Mouse (Mus musculus) E14TG2a.4 (cell line): ENCODE measurements around the gene Ube2m.

Experiments
- CTCF ChIP-seq: conservative IDR thresholded peaks from 2 replicates; pipeline ENCODE4 v1.5.1; 2014; ENCODE audit warnings: low read length
- NANOG ChIP-seq: IDR thresholded peaks from 2 replicates; pipeline ENCODE4 v1.6.1; 2014; ENCODE audit warnings: borderline replicate concordance, low read length, mixed read lengths
- POU5F1 ChIP-seq: IDR thresholded peaks from 2 replicates; pipeline ENCODE4 v1.6.1; 2014; ENCODE audit warnings: low read length, borderline replicate concordance

DNA sequence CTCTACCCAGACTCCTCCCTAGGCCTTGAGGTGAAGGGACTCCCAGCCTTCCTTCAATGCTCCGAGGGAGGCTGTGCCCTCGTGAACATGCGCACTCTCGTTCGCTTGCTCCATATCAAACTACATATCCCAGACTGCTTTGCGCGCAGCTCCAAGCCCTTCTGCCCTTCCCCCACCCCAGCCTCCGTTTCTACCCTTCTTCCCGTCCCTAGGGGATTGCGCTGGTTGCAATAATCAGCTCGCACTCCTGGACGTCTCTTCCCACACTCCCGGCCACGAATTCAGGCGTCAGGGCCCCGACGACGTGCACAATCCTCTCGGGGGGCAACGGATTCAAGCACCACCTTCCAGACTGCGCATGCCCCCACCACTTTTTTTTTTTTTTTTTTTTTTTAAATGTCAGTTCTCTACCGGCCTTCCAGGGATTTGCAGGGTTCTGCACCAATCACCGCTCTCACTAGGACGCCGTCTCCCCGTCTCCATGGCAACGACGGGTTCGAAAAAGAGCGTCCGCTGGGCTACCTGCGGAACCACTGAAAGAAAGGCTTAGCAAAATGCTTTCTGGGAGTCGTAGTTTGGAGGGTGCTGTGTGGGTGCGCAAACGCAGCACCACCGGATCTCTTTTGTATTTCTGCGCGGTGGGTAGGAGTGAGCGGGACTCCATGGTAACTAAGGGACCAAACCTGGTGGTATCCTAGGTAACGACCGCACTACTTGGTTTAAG, 16.4 kb upstream of the Ube2m start, which contains the start of gene Mzf1:
- no peak for TF ChIP-seq CTCF
- TF ChIP-seq NANOG: no peak
- TF ChIP-seq POU5F1: no peak
